Mouse (Mus musculus): ENCODE measurements around the gene Alg5.

DNA sequence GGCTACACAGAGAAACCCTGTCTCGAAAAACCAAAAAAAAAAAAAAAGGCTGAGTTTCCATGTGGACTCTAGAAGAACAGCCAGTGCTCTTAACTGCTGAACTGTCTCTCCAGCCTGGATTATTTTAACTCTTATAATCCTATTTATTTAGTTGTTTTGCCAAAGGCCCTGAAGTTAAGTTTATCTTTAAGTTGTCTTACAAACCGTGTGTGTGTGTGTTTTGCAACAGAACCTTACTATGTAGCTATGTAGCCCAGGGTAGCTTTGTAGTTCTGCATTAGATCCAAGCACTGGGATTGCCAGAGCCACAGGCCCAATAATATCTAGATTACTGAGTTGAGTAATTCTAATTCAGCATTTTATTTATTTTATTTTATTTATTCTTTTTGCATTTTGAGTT is 10.0 kb upstream of the Alg5 start:
- TF ChIP-seq CTCF (IDR thresholded peaks at IDR 0.05; ENCODE audit: control insufficient read depth, insufficient read depth, insufficient read length) (no peak), MAX (IDR thresholded peaks at IDR 0.05) (no peak), USF1 (IDR thresholded peaks at IDR 0.05; ENCODE audit: low read depth) (no peak)

Data from C2C12 (cell line).